Mouse (Mus musculus) small intestine, adult 2 months (tissue): ENCODE data around the gene Nrd1. TPM values are rescaled to one million over a fixed set of nuclear protein-coding genes. Genes with fewer than 3 reads are reported as not detected.

Source experiments
- H3K27ac ChIP-seq: fragments of 200-500 bp; 2 replicates; pipeline ENCODE4 v1.5.1; 2012; ENCODE audit warnings: low read depth, low read length, control low read depth, inconsistent platforms; ENCODE audit not compliant: insufficient read depth
- H3K27me3 ChIP-seq: fragments of 200-500 bp; 2 replicates; pipeline ENCODE4 v1.6.1; 2012; ENCODE audit warnings: mild to moderate bottlenecking, moderate library complexity, low read length, inconsistent platforms; ENCODE audit not compliant: control insufficient read depth, insufficient read depth
- H3K36me3 ChIP-seq: fragments of 200-500 bp; 2 replicates; pipeline ENCODE4 v1.6.1; 2012; ENCODE audit warnings: mild to moderate bottlenecking, low read length, control low read depth, inconsistent platforms; ENCODE audit not compliant: control insufficient read depth, insufficient read depth
- H3K4me1 ChIP-seq: fragments of 200-500 bp; 2 replicates; pipeline ENCODE4 v1.6.1; 2012; ENCODE audit warnings: low read length, inconsistent platforms, mixed read lengths; ENCODE audit not compliant: control insufficient read depth, insufficient read depth, insufficient read length
- H3K4me3 ChIP-seq: fragments of 200-500 bp; 2 replicates; pipeline ENCODE4 v1.5.1; 2012; ENCODE audit warnings: low read depth, mild to moderate bottlenecking, control low read depth, inconsistent platforms, low read length, moderate library complexity
- CTCF ChIP-seq: fragments of 200-500 bp; IDR thresholded peaks from 2 replicates; pipeline ENCODE4 v1.5.1; 2012; ENCODE audit warnings: low read depth, mild to moderate bottlenecking, control low read depth, inconsistent platforms, low read length, moderate library complexity, mixed read lengths; ENCODE audit not compliant: insufficient replicate concordance, insufficient read length; ENCODE audit errors: extremely low read depth
- POLR2A ChIP-seq: fragments of 200-500 bp; IDR thresholded peaks from 2 replicates; pipeline ENCODE4 v1.6.1; 2012; ENCODE audit warnings: low read depth, mild to moderate bottlenecking, control low read depth, inconsistent platforms, low read length, moderate library complexity
- WGBS: fragments of 180-500 bp; shearing (Covaris S2); methylation state at CpG from one replicate; pipeline ENCODE4 v1.1.7; 2018; 5-methylcytosine and 5-hydroxymethylcytosine counted together
- polyA plus RNA-seq: library from polyadenylated mRNA; depleted of rRNA; stranded (reverse); fragments of >200 nt; gene quantifications from 2 replicates; pipeline ENCODE4 v1.2.3, GENCODE M21; 2012

The Nrd1 gene
- polyA plus RNA-seq, 1 experiment: 9.1 TPM

- Histone ChIP-seq H3K27me3 (no peaks in the 10 kb centered on the region), H3K36me3 (peaks cover 75% of the 10 kb centered on the region)
These were observed 65.3 kb downstream of the Nrd1 start for GRCm38 (mm10) chr4:109065714-109066113.

GRCm38 (mm10) chr4:109072891-109073290 lies 72.4 kb downstream of the Nrd1 start:
- WGBS: 91% methylated on average over 6 of the region's 6 CpGs
- TF ChIP-seq POLR2A: no peak
- no peaks in the 10 kb centered on the region for H3K27me3 ChIP-seq
- H3K27ac ChIP-seq: no peak overlapping the region
- H3K4me1 ChIP-seq: no peaks in the 10 kb centered on the region; the same call in 1 of the 2 replicates
- peaks cover 46% of the 10 kb centered on the region for H3K36me3 ChIP-seq
- H3K4me3 ChIP-seq: no peak overlapping the region

More at GRCm38 (mm10) chr4:109065714-109066113, 65.3 kb downstream of the Nrd1 start:
- Histone ChIP-seq H3K4me3 (no peak overlapping the region), H3K4me1 (no peaks in the 10 kb centered on the region), H3K27ac (no peak overlapping the region)
- 89% methylated on average over 5 of the region's 5 CpGs for WGBS
- TF ChIP-seq CTCF (no peak), POLR2A (no peak)

- Histone ChIP-seq H3K27me3 (no peaks in the 10 kb centered on the region), H3K4me1 (no peaks in the 10 kb centered on the region; the same call in 1 of the 2 replicates), H3K36me3 (peaks cover 43% of the 10 kb centered on the region), H3K27ac (no peak overlapping the region), H3K4me3 (no peak overlapping the region)
- WGBS: 94% methylated on average over 3 of the region's 3 CpGs
- TF ChIP-seq POLR2A (no peak), CTCF (no peak)
These were observed 72.8 kb downstream of the Nrd1 start for GRCm38 (mm10) chr4:109073296-109073695.

- H3K27me3 ChIP-seq: no peaks in the 10 kb centered on the region
- WGBS: 82% methylated on average over 7 of the region's 7 CpGs
- no peaks in the 10 kb centered on the region; the same call in 1 of the 2 replicates for H3K4me1 ChIP-seq
These were observed 78.5 kb downstream of the Nrd1 start for GRCm38 (mm10) chr4:109078941-109079340.

GRCm38 (mm10) chr4:109079676-109080075 lies 79.2 kb downstream of the Nrd1 start:
- WGBS: 55% methylated on average over 3 of the region's 3 CpGs
- no peaks in the 10 kb centered on the region for H3K27me3 ChIP-seq
- no peak overlapping the region for H3K27ac ChIP-seq
- H3K4me1 ChIP-seq: no peaks in the 10 kb centered on the region; the same call in 1 of the 2 replicates
- no peak overlapping the region for H3K4me3 ChIP-seq
- peaks cover 29% of the 10 kb centered on the region for H3K36me3 ChIP-seq
- TF ChIP-seq POLR2A (no peak), CTCF (no peak)

More at GRCm38 (mm10) chr4:109078941-109079340, 78.5 kb downstream of the Nrd1 start:
- TF ChIP-seq CTCF (no peak), POLR2A (no peak)
- Histone ChIP-seq H3K4me3 (no peak overlapping the region), H3K36me3 (peaks cover 28% of the 10 kb centered on the region), H3K27ac (no peak overlapping the region)

- Histone ChIP-seq H3K4me3 (no peak overlapping the region), H3K4me1 (no peaks in the 10 kb centered on the region; the same call in 1 of the 2 replicates), H3K36me3 (peaks cover 27% of the 10 kb centered on the region), H3K27me3 (no peaks in the 10 kb centered on the region), H3K27ac (no peak overlapping the region)
- TF ChIP-seq POLR2A (no peak), CTCF (no peak)
- 75% methylated on average over 5 of the region's 5 CpGs for WGBS
These were observed 79.7 kb downstream of the Nrd1 start for GRCm38 (mm10) chr4:109080118-109080517.

GRCm38 (mm10) chr4:109089171-109089570 lies 88.7 kb downstream of the Nrd1 start:
- Histone ChIP-seq H3K27ac (no peak overlapping the region), H3K4me3 (no peak overlapping the region), H3K4me1 (peaks cover 2% of the 10 kb centered on the region; the same call in 1 of the 2 replicates), H3K27me3 (no peaks in the 10 kb centered on the region), H3K36me3 (peaks cover 17% of the 10 kb centered on the region)
- no peak for TF ChIP-seq CTCF
- 84% methylated on average over 5 of the region's 5 CpGs for WGBS
